Mouse (Mus musculus) heart, embryonic 13.5 days (tissue): ENCODE data around the gene Slc7a8. TPM values are rescaled to one million over a fixed set of nuclear protein-coding genes. Genes with fewer than 3 reads are reported as not detected.

ENCODE experiments used
- polyA plus RNA-seq: library from polyadenylated mRNA; unstranded; fragments of >200 nt; fragmentation: Nextera tagmentation; extraction: Ambion mirVana; gene quantifications from 2 replicates; pipeline ENCODE4 v1.2.1, GENCODE M21; 2015

The Slc7a8 gene
- polyA plus RNA-seq, 1 experiment from 2014 or later = 3.4 TPM

Other genes with a start within 250 kb of the Slc7a8 start
- gene Haus4, start 227.3 kb downstream of the Slc7a8 start, polyA plus RNA-seq = 42.0 and 43.5 TPM in 2 replicates
- 28.1 and 29.6 TPM in 2 replicates for gene Ajuba, start 204.4 kb downstream of the Slc7a8 start, polyA plus RNA-seq
- gene 4931414P19Rik, start 176.0 kb downstream of the Slc7a8 start, polyA plus RNA-seq = 5.8 and 6.0 TPM in 2 replicates
- 323 and 363 TPM in 2 replicates for gene Psmb5, start 163.9 kb downstream of the Slc7a8 start, polyA plus RNA-seq
- gene Psmb11, start 160.5 kb downstream of the Slc7a8 start, polyA plus RNA-seq = 0.23 and 0.68 TPM in 2 replicates
- not detected in 2 replicates for gene Gm17606, start 141.0 kb downstream of the Slc7a8 start, polyA plus RNA-seq
- 1.7 and 2.1 TPM in 2 replicates for gene Cdh24, start 140.6 kb downstream of the Slc7a8 start, polyA plus RNA-seq
- gene 1700123O20Rik, start 95.7 kb downstream of the Slc7a8 start, polyA plus RNA-seq = 48.1 and 49.2 TPM in 2 replicates
- gene Acin1, start 95.0 kb downstream of the Slc7a8 start, polyA plus RNA-seq = 81.2 and 85.3 TPM in 2 replicates
- 0.16 and 0.18 TPM in 2 replicates for gene Gm29776, start 83.1 kb downstream of the Slc7a8 start, polyA plus RNA-seq
- gene Cebpe, start 69.8 kb downstream of the Slc7a8 start, polyA plus RNA-seq = 0.11 TPM in 1 of 2 replicates, not detected in the other
- gene Rnf212b, start 32.2 kb upstream of the Slc7a8 start, polyA plus RNA-seq = not detected in 2 replicates
- 5.3 and 8.0 TPM in 2 replicates for gene Homez, start 89.0 kb upstream of the Slc7a8 start, polyA plus RNA-seq
- gene Ppp1r3e, start 95.6 kb upstream of the Slc7a8 start, polyA plus RNA-seq = 1.1 and 1.7 TPM in 2 replicates
- gene Bcl2l2, start 101.4 kb upstream of the Slc7a8 start, polyA plus RNA-seq = 2.5 and 2.6 TPM in 2 replicates
- gene Gm20521, start 101.5 kb upstream of the Slc7a8 start, polyA plus RNA-seq = not detected in 2 replicates
- gene Pabpn1, start 110.6 kb upstream of the Slc7a8 start, polyA plus RNA-seq = 72.3 and 74.0 TPM in 2 replicates
- gene Slc22a17, start 131.2 kb upstream of the Slc7a8 start, polyA plus RNA-seq = 33.9 and 37.4 TPM in 2 replicates
- gene Efs, start 144.2 kb upstream of the Slc7a8 start, polyA plus RNA-seq = 13.3 and 13.9 TPM in 2 replicates
- gene Il25, start 150.7 kb upstream of the Slc7a8 start, polyA plus RNA-seq = not detected in 2 replicates
- gene Cmtm5, start 154.3 kb upstream of the Slc7a8 start, polyA plus RNA-seq = 0.49 and 0.98 TPM in 2 replicates
- gene Myh6, start 185.0 kb upstream of the Slc7a8 start, polyA plus RNA-seq = 1,796 and 1,858 TPM in 2 replicates
- gene Gm17428, start 195.0 kb upstream of the Slc7a8 start, polyA plus RNA-seq = not detected in 2 replicates
- 3,662 and 3,747 TPM in 2 replicates for gene Myh7, start 212.7 kb upstream of the Slc7a8 start, polyA plus RNA-seq
- gene Ngdn, start 233.5 kb upstream of the Slc7a8 start, polyA plus RNA-seq = 56.8 and 58.2 TPM in 2 replicates